Mouse (Mus musculus): Measurements from ENCODE around the gene Bmp4. TPM values are rescaled to one million over a fixed set of nuclear protein-coding genes. Genes with fewer than 3 reads are reported as not detected.

The Bmp4 gene
- total and polyA plus RNA-seq, 3 experiments = 7.6 to 35.6 (median 14.4) TPM

- WGBS = 78% methylated on average over 8 of the region's 8 CpGs
- Histone ChIP-seq H3K4me1 (ENCODE audit: control insufficient read depth, insufficient read depth, low read length) (no peaks in the 10 kb centered on the region), H3K27ac (no peak overlapping the region), H3K27me3 (ENCODE audit: control insufficient read depth, insufficient read depth, low read length) (no peaks in the 10 kb centered on the region), H3K36me3 (ENCODE audit: control insufficient read depth, insufficient read depth, low read length) (no peaks in the 10 kb centered on the region), H3K79me2 (replicated peaks; ENCODE audit: control insufficient read depth, insufficient read depth, low read length) (no peaks in the 10 kb centered on the region), H3K4me3 (no peak overlapping the region), H3K9ac (ENCODE audit: low read depth, low read length) (no peak overlapping the region)
- intact Hi-C loops (cut with DNase I) = no loop called here
- DNase-seq = no peak
- no peak for TF ChIP-seq EP300 (IDR thresholded peaks at IDR 0.05; ENCODE audit: insufficient read depth, low read depth, low read length)
- no peak for TF ChIP-seq CTCF (IDR thresholded peaks at IDR 0.05)
- no peak for TF ChIP-seq POLR2A (IDR thresholded peaks at IDR 0.05; ENCODE audit: insufficient read depth, low read depth, low read length)
Measured at GRCm38 (mm10) chr14:46357696-46358095, 32.8 kb downstream of the Bmp4 start.

- WGBS = 71% methylated on average over 7 of the region's 7 CpGs
- no peaks in the 10 kb centered on the region for H3K79me2 ChIP-seq (replicated peaks; ENCODE audit: control insufficient read depth, insufficient read depth, low read length)
- no peak for DNase-seq
- H3K27me3 ChIP-seq (ENCODE audit: control insufficient read depth, insufficient read depth, low read length) = no peaks in the 10 kb centered on the region
- H3K27ac ChIP-seq = no peak overlapping the region
- TF ChIP-seq EP300 (IDR thresholded peaks at IDR 0.05; ENCODE audit: insufficient read depth, low read depth, low read length) = no peak
- no peak for TF ChIP-seq CTCF (IDR thresholded peaks at IDR 0.05)
- no peak for TF ChIP-seq POLR2A (IDR thresholded peaks at IDR 0.05; ENCODE audit: insufficient read depth, low read depth, low read length)
- H3K4me3 ChIP-seq = no peak overlapping the region
- H3K9ac ChIP-seq (ENCODE audit: low read depth, low read length) = no peak overlapping the region
- H3K36me3 ChIP-seq (ENCODE audit: control insufficient read depth, insufficient read depth, low read length) = no peaks in the 10 kb centered on the region
- H3K4me1 ChIP-seq (ENCODE audit: control insufficient read depth, insufficient read depth, low read length) = no peaks in the 10 kb centered on the region
- intact Hi-C loops (cut with DNase I) = no loop called here
Measured at GRCm38 (mm10) chr14:46357286-46357685, 33.2 kb downstream of the Bmp4 start.

- no peak overlapping the region for H3K4me3 ChIP-seq
- intact Hi-C loops (cut with DNase I) = no loop called here
- no peaks in the 10 kb centered on the region for H3K4me1 ChIP-seq (ENCODE audit: control insufficient read depth, insufficient read depth, low read length)
- TF ChIP-seq POLR2A (IDR thresholded peaks at IDR 0.05; ENCODE audit: insufficient read depth, low read depth, low read length) = no peak
- TF ChIP-seq EP300 (IDR thresholded peaks at IDR 0.05; ENCODE audit: insufficient read depth, low read depth, low read length) = no peak
- no peak for TF ChIP-seq CTCF (IDR thresholded peaks at IDR 0.05)
- no peak overlapping the region for H3K9ac ChIP-seq (ENCODE audit: low read depth, low read length)
- H3K79me2 ChIP-seq (replicated peaks; ENCODE audit: control insufficient read depth, insufficient read depth, low read length) = no peaks in the 10 kb centered on the region
- no peaks in the 10 kb centered on the region for H3K27me3 ChIP-seq (ENCODE audit: control insufficient read depth, insufficient read depth, low read length)
- no peaks in the 10 kb centered on the region for H3K36me3 ChIP-seq (ENCODE audit: control insufficient read depth, insufficient read depth, low read length)
- no peak for DNase-seq
- no peak overlapping the region for H3K27ac ChIP-seq
Measured at GRCm38 (mm10) chr14:46344750-46345149, 45.7 kb downstream of the Bmp4 start.

- no peak for DNase-seq
- Histone ChIP-seq H3K36me3 (ENCODE audit: control insufficient read depth, insufficient read depth, low read length) (no peaks in the 10 kb centered on the region), H3K79me2 (replicated peaks; ENCODE audit: control insufficient read depth, insufficient read depth, low read length) (no peaks in the 10 kb centered on the region), H3K27ac (no peak overlapping the region), H3K9ac (ENCODE audit: low read depth, low read length) (no peak overlapping the region), H3K27me3 (ENCODE audit: control insufficient read depth, insufficient read depth, low read length) (no peaks in the 10 kb centered on the region), H3K4me1 (ENCODE audit: control insufficient read depth, insufficient read depth, low read length) (no peaks in the 10 kb centered on the region), H3K4me3 (no peak overlapping the region)
- TF ChIP-seq EP300 (IDR thresholded peaks at IDR 0.05; ENCODE audit: insufficient read depth, low read depth, low read length) (no peak), POLR2A (IDR thresholded peaks at IDR 0.05; ENCODE audit: insufficient read depth, low read depth, low read length) (no peak), CTCF (IDR thresholded peaks at IDR 0.05) (no peak)
- WGBS = 54% methylated on average over 11 of the region's 11 CpGs
- intact Hi-C loops (cut with DNase I) = no loop called here
Measured at GRCm38 (mm10) chr14:46338801-46339200, 51.7 kb downstream of the Bmp4 start.

Other genes with a start within 250 kb of the Bmp4 start
- gene Gm15217, start 11.3 kb downstream of the Bmp4 start, total RNA-seq (2021) = not detected
- not detected in 2 replicates for gene Gm15217, start 11.3 kb downstream of the Bmp4 start, polyA plus RNA-seq (2012; rRNA removed)